Mouse (Mus musculus) adipose tissue, adult 10 weeks (tissue): ENCODE measurements around the gene Tti1. TPM values are rescaled to one million over a fixed set of nuclear protein-coding genes. Genes with fewer than 3 reads are reported as not detected.

Experiments used
- polyA plus RNA-seq: library from polyadenylated mRNA; stranded (reverse); fragments of 350-450 nt; fragmentation: Illumina TruSeq; extraction: RNeasy Lipid Tissue Mini Kit (QIAGEN cat#74804); gene quantifications from one replicate; pipeline ENCODE4 v1.2.3, GENCODE M21; 2014; ENCODE audit warnings: low read depth, low replicate concordance

Tti1 gene
- polyA plus RNA-seq: 11.6 TPM

GRCm38 (mm10) chr2:158028354-158028863 lies at the start of gene Tti1, which contains the start of gene Rprd1b:
TSS of gene Tti1 (minus strand) at chr2:158028433.
TSS of gene Rprd1b (plus strand) at chr2:158028497.

Other genes with a start within 250 kb of the Tti1 start
- gene Vstm2l, start 113.8 kb downstream of the Tti1 start, polyA plus RNA-seq: not detected
- gene Rprd1b, start 64 bp upstream of the Tti1 start, polyA plus RNA-seq: 16.2 TPM
- gene Tgm2, start 118.0 kb upstream of the Tti1 start, polyA plus RNA-seq: 140 TPM
- gene D630003M21Rik, start 200.8 kb upstream of the Tti1 start, polyA plus RNA-seq: 13.7 TPM
- 67.1 TPM for gene Bpi, start 229.7 kb upstream of the Tti1 start, polyA plus RNA-seq